In the genomic region with DNA sequence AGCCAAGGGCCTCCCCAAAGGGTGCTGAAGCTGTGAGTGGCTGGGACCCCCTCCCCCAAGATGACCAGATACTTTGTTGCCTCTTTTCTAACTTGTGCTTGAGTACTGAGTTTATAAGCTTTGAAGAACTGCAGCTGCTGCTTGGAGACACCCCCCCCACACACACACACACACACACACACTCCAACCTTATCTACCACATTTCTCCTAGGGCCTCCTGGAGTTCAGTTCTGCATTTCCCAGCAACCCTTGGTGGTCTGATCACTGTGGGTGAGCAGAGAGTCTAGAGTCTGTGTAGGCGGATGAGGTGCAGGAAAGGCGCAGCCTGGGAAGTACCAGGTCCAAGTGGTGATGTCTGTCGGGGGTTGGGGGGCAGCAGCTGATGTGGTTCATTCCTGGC, we compare ENCODE assay signal across 12 mouse cellular contexts.
"Had no signal": no experiment of that assay in that cellular context is flagged by ENCODE, and none has a peak within 500 bp of the region (broad histone marks: within the 10 kb centered on the region; RNA-seq: fewer than 3 reads in every experiment).

No protein-coding gene starts in this region.

- H3K4me3 ChIP-seq: layer of hippocampus, adult 2 months; limb, embryonic 13.5 days; midbrain, embryonic 13.5 days; stomach, embryonic 15.5 days had no signal

- H3K4me2 ChIP-seq: limb, embryonic 13.5 days; midbrain, embryonic 13.5 days; stomach, embryonic 15.5 days had no signal

- H3K4me1 ChIP-seq: limb, embryonic 13.5 days; stomach, embryonic 15.5 days had no signal

- ATAC-seq: hindbrain, embryonic 16.5 days; inflammation-experienced regulatory T-cells, adult 6 months; intestine, postnatal 0 days; midbrain, embryonic 13.5 days had no signal

- H3K36me3 ChIP-seq: limb, embryonic 13.5 days; midbrain, embryonic 13.5 days; stomach, embryonic 15.5 days had no signal

- DNase-seq: kidney, postnatal 36 days; left cerebral cortex, postnatal 4 days; lung, postnatal 36 days; right cerebral cortex, postnatal 14 days; thymus, postnatal 14 days had no signal

- H3K27me3 ChIP-seq: limb, embryonic 13.5 days; midbrain, embryonic 13.5 days; stomach, embryonic 15.5 days had no signal

- H3K9me3 ChIP-seq: stomach, embryonic 15.5 days had no signal

- H3K9ac ChIP-seq: limb, embryonic 13.5 days; midbrain, embryonic 13.5 days; stomach, embryonic 15.5 days had no signal

- H3K27ac ChIP-seq: layer of hippocampus, adult 2 months; limb, embryonic 13.5 days; midbrain, embryonic 13.5 days; stomach, embryonic 15.5 days had no signal
